Mouse (Mus musculus): ENCODE measurements around the gene Eml4. TPM values are rescaled to one million over a fixed set of nuclear protein-coding genes. Genes with fewer than 3 reads are reported as not detected.

Eml4 gene
- polyA plus RNA-seq, 1 experiment = 11.6 TPM

DNA sequence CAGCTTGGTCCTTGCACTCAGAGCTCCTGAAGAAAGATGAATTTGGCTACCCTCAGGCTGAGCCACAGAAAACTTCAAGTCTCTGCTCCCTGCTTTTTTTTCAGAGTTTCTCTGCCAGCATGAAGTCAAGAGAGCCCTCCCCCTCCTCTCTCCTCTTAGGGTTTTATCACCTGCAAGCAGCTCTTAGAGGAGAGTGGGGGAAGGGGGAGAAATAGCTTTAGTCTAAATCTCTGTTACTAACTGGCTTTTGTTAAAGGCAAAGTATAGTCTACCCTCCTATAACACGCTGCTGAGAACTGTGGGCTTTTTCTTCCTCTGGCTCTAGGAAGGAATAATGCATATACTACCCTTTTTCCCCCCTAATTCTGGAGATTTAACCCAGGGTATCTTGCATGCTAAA is 41.5 kb upstream of the Eml4 start:
- TF ChIP-seq POLR2A (IDR thresholded peaks at IDR 0.05; ENCODE audit: control insufficient read depth, low read depth, low read length) (no peak), CTCF (IDR thresholded peaks at IDR 0.05; ENCODE audit: control insufficient read depth, insufficient read depth, insufficient replicate concordance, low read depth, low read length) (no peak)
- H3K4me3 ChIP-seq (ENCODE audit: control insufficient read depth, low read depth, low read length) = no peak overlapping the region
- H3K4me1 ChIP-seq (ENCODE audit: control insufficient read depth, insufficient read depth, low read length) = peaks cover 5% of the 10 kb centered on the region; the same call in 1 of the 2 replicates
- H3K27me3 ChIP-seq (ENCODE audit: control insufficient read depth, insufficient read depth, low read length) = no peaks in the 10 kb centered on the region
- no peak overlapping the region for H3K27ac ChIP-seq (ENCODE audit: control insufficient read depth, insufficient read depth, low read depth, low read length)
- no peaks in the 10 kb centered on the region for H3K36me3 ChIP-seq (ENCODE audit: control insufficient read depth, insufficient read depth, low read length)

DNA sequence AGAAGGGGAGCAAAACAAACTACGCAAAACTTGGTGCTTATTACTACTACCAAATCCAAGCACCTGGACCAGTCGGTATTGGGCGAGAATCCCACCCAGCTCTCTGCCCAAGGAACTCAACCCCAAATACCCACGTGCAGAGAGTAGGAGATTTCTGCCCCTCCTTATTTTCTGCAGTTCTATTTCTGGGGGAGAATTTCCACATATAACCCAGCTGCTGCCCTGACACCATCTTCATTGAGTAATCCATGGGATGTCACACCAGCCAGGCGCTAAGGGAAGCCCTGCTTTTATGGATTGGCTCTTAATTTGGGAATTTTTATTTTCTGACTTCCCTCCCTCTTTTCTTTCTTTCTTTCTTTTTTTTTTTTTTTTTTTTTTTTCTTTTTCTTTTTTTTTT is 38.9 kb upstream of the Eml4 start:
- H3K4me1 ChIP-seq (ENCODE audit: control insufficient read depth, insufficient read depth, low read length) = peaks cover 5% of the 10 kb centered on the region; the same call in 1 of the 2 replicates
- TF ChIP-seq CTCF (IDR thresholded peaks at IDR 0.05; ENCODE audit: control insufficient read depth, insufficient read depth, insufficient replicate concordance, low read depth, low read length) (no peak), POLR2A (IDR thresholded peaks at IDR 0.05; ENCODE audit: control insufficient read depth, low read depth, low read length) (no peak)
- no peaks in the 10 kb centered on the region for H3K36me3 ChIP-seq (ENCODE audit: control insufficient read depth, insufficient read depth, low read length)
- H3K27me3 ChIP-seq (ENCODE audit: control insufficient read depth, insufficient read depth, low read length) = no peaks in the 10 kb centered on the region
- no peak overlapping the region for H3K4me3 ChIP-seq (ENCODE audit: control insufficient read depth, low read depth, low read length)
- no peak overlapping the region for H3K27ac ChIP-seq (ENCODE audit: control insufficient read depth, insufficient read depth, low read depth, low read length)

DNA sequence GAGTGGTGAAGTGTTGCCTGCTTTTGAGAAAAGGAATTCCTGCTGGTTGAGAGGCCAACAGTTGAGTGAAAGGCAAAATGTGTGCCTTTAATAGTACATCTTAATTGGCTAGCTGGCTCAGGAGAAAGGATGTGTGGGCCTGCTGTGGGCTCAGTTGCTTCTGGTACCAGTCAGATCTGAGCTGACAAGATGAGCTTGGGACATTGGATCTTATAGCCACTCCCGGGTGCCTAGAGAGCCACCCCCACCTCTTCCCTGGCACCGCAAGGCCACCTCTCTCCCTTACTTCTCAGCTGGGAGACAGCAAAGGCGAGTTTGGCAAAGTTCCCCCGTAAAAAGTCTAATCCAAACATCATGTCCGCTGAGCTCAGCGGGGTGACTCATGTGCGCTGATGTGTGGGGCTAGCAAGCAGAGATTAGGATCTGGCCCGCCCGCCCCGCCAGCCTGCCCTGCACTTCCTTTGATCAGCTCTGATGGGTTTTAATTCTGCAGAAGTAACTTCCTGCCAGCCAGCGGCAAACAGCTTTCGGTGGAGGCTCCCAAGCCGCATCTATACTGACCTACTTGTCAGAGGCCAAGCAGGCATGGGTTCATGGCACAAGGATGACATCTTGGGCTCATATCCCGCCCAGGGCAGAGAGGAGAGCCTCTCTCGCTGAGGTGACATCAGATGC is 38.4 kb upstream of the Eml4 start:
- Histone ChIP-seq H3K4me3 (ENCODE audit: control insufficient read depth, low read depth, low read length) (no peak overlapping the region), H3K27me3 (ENCODE audit: control insufficient read depth, insufficient read depth, low read length) (no peaks in the 10 kb centered on the region), H3K27ac (ENCODE audit: control insufficient read depth, insufficient read depth, low read depth, low read length) (no peak overlapping the region), H3K4me1 (ENCODE audit: control insufficient read depth, insufficient read depth, low read length) (peaks cover 5% of the 10 kb centered on the region; the same call in 1 of the 2 replicates), H3K36me3 (ENCODE audit: control insufficient read depth, insufficient read depth, low read length) (no peaks in the 10 kb centered on the region)
- TF ChIP-seq CTCF (IDR thresholded peaks at IDR 0.05; ENCODE audit: control insufficient read depth, insufficient read depth, insufficient replicate concordance, low read depth, low read length) = no peak
- no peak for TF ChIP-seq POLR2A (IDR thresholded peaks at IDR 0.05; ENCODE audit: control insufficient read depth, low read depth, low read length)

DNA sequence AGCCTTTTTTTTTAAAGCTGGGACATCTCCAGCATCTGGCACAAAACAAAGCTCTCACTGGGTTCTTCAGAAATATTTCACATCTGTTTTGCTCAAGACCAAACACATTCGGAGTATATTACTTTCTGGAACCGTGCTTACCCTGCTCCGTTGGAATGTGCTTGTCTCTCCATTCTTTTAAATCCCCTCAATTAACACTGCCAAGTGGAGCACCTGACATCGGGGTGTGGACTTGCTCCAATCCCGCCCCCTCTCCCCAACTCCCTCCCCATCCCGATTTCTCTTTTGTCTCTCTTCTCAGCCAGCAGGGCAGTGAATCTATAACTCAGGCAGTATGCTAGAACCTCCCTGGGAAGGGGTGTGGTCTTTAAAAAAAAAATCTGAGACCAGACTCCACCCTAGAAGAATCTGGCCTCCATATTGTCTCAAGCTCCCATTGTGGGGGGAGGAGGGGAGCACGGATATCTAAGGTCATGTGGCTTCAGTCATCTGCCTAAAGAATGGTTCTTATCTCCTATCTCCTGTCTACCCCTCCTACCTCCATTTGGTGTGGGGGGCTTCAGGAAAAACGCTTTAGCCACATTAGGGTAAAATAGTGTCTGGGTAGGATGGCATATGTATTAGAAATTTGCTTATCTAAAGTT is 37.6 kb upstream of the Eml4 start:
- Histone ChIP-seq H3K4me3 (ENCODE audit: control insufficient read depth, low read depth, low read length) (no peak overlapping the region), H3K27ac (ENCODE audit: control insufficient read depth, insufficient read depth, low read depth, low read length) (no peak overlapping the region), H3K27me3 (ENCODE audit: control insufficient read depth, insufficient read depth, low read length) (no peaks in the 10 kb centered on the region), H3K36me3 (ENCODE audit: control insufficient read depth, insufficient read depth, low read length) (no peaks in the 10 kb centered on the region), H3K4me1 (ENCODE audit: control insufficient read depth, insufficient read depth, low read length) (peaks cover 5% of the 10 kb centered on the region; the same call in 1 of the 2 replicates)
- no peak for TF ChIP-seq CTCF (IDR thresholded peaks at IDR 0.05; ENCODE audit: control insufficient read depth, insufficient read depth, insufficient replicate concordance, low read depth, low read length)
- no peak for TF ChIP-seq POLR2A (IDR thresholded peaks at IDR 0.05; ENCODE audit: control insufficient read depth, low read depth, low read length)

GRCm38 (mm10) chr17:83315476-83315875 is 35.3 kb upstream of the Eml4 start:
- Histone ChIP-seq H3K4me3 (ENCODE audit: control insufficient read depth, low read depth, low read length) (no peak overlapping the region), H3K4me1 (ENCODE audit: control insufficient read depth, insufficient read depth, low read length) (peaks cover 5% of the 10 kb centered on the region; the same call in 1 of the 2 replicates), H3K27me3 (ENCODE audit: control insufficient read depth, insufficient read depth, low read length) (no peaks in the 10 kb centered on the region), H3K36me3 (ENCODE audit: control insufficient read depth, insufficient read depth, low read length) (no peaks in the 10 kb centered on the region), H3K27ac (ENCODE audit: control insufficient read depth, insufficient read depth, low read depth, low read length) (no peak overlapping the region)
- TF ChIP-seq CTCF (IDR thresholded peaks at IDR 0.05; ENCODE audit: control insufficient read depth, insufficient read depth, insufficient replicate concordance, low read depth, low read length) (no peak), POLR2A (IDR thresholded peaks at IDR 0.05; ENCODE audit: control insufficient read depth, low read depth, low read length) (no peak)

DNA sequence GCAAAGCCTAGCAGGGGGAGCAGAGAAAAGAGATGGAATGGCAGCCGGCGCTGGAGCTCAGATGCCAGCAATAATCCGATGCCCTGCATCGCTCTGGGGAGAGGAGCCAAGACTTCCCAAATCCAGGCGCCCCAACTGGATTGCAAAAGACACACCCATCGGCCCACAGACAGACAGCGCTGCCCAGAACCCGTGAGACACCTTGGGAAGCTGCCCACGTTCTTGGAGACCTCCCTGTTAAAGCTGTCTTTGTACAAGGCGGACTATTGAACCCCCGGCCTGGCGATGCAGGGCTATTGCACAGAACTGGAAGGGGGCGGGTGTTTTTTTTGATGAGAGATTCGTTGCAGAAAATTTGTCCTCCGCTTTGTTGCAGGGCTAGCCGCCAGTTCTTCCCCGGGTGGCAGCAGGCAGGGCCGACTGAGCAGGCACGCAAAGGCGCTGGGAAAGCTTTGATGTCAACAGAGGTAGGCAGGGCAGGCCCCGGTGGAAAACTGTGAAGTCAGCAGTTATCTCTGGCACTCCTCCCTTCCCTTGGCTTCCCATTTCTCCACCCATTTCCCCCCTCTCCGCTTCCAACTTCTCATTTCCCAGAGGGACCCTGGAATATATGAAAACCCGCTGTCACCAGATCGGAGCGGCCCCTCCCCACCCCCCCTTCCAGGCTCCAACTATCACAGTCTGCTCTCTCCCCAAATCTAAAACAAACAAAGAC is 28.0 kb upstream of the Eml4 start:
- Histone ChIP-seq H3K4me1 (ENCODE audit: control insufficient read depth, insufficient read depth, low read length) (peaks cover 10% of the 10 kb centered on the region), H3K36me3 (ENCODE audit: control insufficient read depth, insufficient read depth, low read length) (no peaks in the 10 kb centered on the region), H3K27ac (ENCODE audit: control insufficient read depth, insufficient read depth, low read depth, low read length) (no peak overlapping the region), H3K4me3 (ENCODE audit: control insufficient read depth, low read depth, low read length) (no peak overlapping the region), H3K27me3 (ENCODE audit: control insufficient read depth, insufficient read depth, low read length) (no peaks in the 10 kb centered on the region)
- no peak for TF ChIP-seq CTCF (IDR thresholded peaks at IDR 0.05; ENCODE audit: control insufficient read depth, insufficient read depth, insufficient replicate concordance, low read depth, low read length)
- TF ChIP-seq POLR2A (IDR thresholded peaks at IDR 0.05; ENCODE audit: control insufficient read depth, low read depth, low read length) = no peak

All from testis, adult 2 months (tissue).